Mouse (Mus musculus) ES-Bruce4 (cell line): ENCODE results near the gene Sorl1. TPM values are rescaled to one million over a fixed set of nuclear protein-coding genes. Genes with fewer than 3 reads are reported as not detected.

Experiments used
- H3K27ac ChIP-seq: 2 replicates; pipeline ENCODE4 v1.5.1; 2012; ENCODE audit warnings: low read length, inconsistent platforms; ENCODE audit not compliant: insufficient read depth
- H3K27me3 ChIP-seq: 2 replicates; pipeline ENCODE4 v1.6.1; 2012; ENCODE audit warnings: mild to moderate bottlenecking, low read length, inconsistent platforms; ENCODE audit not compliant: control insufficient read depth, poor library complexity, insufficient read depth, severe bottlenecking
- H3K36me3 ChIP-seq: 2 replicates; pipeline ENCODE4 v1.6.1; 2012; ENCODE audit warnings: inconsistent platforms, mild to moderate bottlenecking, low read length, moderate library complexity; ENCODE audit not compliant: control insufficient read depth, poor library complexity, insufficient read depth, severe bottlenecking
- H3K4me1 ChIP-seq: one replicate; pipeline ENCODE4 v1.8.1; 2011; ENCODE audit warnings: low read length; ENCODE audit not compliant: control insufficient read depth, insufficient read depth
- H3K4me3 ChIP-seq: 2 replicates; pipeline ENCODE4 v1.5.1; 2011; ENCODE audit warnings: low read depth, mild to moderate bottlenecking, low read length
- H3K9ac ChIP-seq: 2 replicates; pipeline ENCODE4 v1.6.1; 2012; ENCODE audit warnings: low read depth, mild to moderate bottlenecking, inconsistent platforms; ENCODE audit not compliant: poor library complexity, severe bottlenecking
- H3K9me3 ChIP-seq: replicated peaks from 2 replicates; pipeline ENCODE4 v1.6.1; 2012; ENCODE audit warnings: mild to moderate bottlenecking, low read length, inconsistent platforms; ENCODE audit not compliant: control insufficient read depth, poor library complexity, insufficient read depth, severe bottlenecking
- CTCF ChIP-seq: IDR thresholded peaks from one replicate; pipeline ENCODE4 v1.8.1; 2011; ENCODE audit warnings: low read depth, low read length
- EP300 ChIP-seq: IDR thresholded peaks from 2 replicates; pipeline ENCODE4 v1.6.1; 2011; ENCODE audit warnings: low read depth, low read length; ENCODE audit not compliant: insufficient read depth
- POLR2A ChIP-seq: IDR thresholded peaks from one replicate; pipeline ENCODE4 v1.8.1; 2011; ENCODE audit warnings: low read length; ENCODE audit not compliant: insufficient read depth
- polyA plus RNA-seq: library from polyadenylated mRNA; stranded (reverse); fragments of >200 nt; gene quantifications from 2 replicates; pipeline ENCODE4 v1.2.4, GENCODE M21; 2011; ENCODE audit warnings: low read depth; ENCODE audit not compliant: missing spikeins, insufficient read depth, insufficient read length

Sorl1 gene
- polyA plus RNA-seq, 1 experiment, result 17.6 TPM

GRCm38 (mm10) chr9:41974661-41975060 is 149.4 kb downstream of the Sorl1 start:
- no peaks in the 10 kb centered on the region for H3K27me3 ChIP-seq
- H3K9me3 ChIP-seq, result no peaks in the 10 kb centered on the region
- no peak overlapping the region for H3K9ac ChIP-seq
- H3K36me3 ChIP-seq, result no peaks in the 10 kb centered on the region
- no peak overlapping the region for H3K27ac ChIP-seq
- no peaks in the 10 kb centered on the region for H3K4me1 ChIP-seq
- H3K4me3 ChIP-seq, result no peak overlapping the region
- TF ChIP-seq CTCF (no peak), POLR2A (no peak), EP300 (no peak)

GRCm38 (mm10) chr9:41973775-41974657 is 150.1 kb downstream of the Sorl1 start:
- H3K9me3 ChIP-seq, result no peaks in the 10 kb centered on the region
- no peaks in the 10 kb centered on the region for H3K27me3 ChIP-seq
- no peak overlapping the region for H3K27ac ChIP-seq
- TF ChIP-seq CTCF (peak; percentile 93), POLR2A (no peak)
- no peak overlapping the region for H3K9ac ChIP-seq
- H3K4me1 ChIP-seq, result no peaks in the 10 kb centered on the region
- no peaks in the 10 kb centered on the region for H3K36me3 ChIP-seq
- no peak overlapping the region for H3K4me3 ChIP-seq

GRCm38 (mm10) chr9:41969961-41970360 is 154.1 kb downstream of the Sorl1 start:
- TF ChIP-seq POLR2A, result no peak
- TF ChIP-seq CTCF, result no peak
- no peak for TF ChIP-seq EP300
- Histone ChIP-seq H3K4me1 (no peaks in the 10 kb centered on the region), H3K9ac (no peak overlapping the region)

DNA sequence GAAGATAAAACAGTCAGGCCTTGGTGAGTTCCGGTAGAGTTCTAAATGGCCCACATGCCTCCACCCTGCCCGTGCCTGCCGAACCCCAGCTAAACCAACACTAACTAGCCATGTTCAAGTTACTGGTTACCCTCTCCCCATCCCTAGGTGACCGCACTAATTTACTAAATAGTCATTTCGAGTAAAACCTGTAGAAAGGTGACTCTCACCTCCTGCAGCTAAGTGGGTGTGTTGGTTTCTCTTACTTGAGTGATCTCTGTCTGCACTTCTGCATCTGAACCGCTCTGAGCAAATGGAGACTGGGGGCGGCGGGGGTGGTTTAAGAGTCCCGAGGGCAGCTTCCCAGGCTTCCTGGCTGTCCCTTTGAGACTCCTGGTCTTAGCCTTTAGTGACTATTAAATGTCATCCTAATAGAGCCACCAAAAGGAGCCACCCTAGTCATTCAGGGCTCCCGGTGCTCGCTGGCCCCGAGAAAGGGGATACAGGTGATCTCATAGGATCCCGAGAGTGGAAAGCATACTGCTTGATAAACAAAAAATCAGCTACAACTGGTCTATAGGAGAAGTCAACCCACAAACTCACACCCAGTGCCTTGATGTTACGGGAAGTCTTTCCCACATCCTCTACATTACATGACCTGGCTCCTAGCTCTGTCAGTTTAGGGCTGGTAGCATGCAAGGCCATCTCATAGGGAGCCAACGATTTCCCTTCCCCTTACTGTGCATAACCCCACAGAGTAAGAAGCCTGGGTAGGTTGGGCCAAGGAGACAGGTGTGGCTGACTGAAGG is 155.2 kb downstream of the Sorl1 start:
- no peak for TF ChIP-seq CTCF
- no peak for TF ChIP-seq EP300
- TF ChIP-seq POLR2A, result no peak
- Histone ChIP-seq H3K4me3 (no peak overlapping the region), H3K9ac (no peak overlapping the region), H3K27ac (no peak overlapping the region), H3K9me3 (no peaks in the 10 kb centered on the region), H3K27me3 (no peaks in the 10 kb centered on the region), H3K4me1 (no peaks in the 10 kb centered on the region), H3K36me3 (no peaks in the 10 kb centered on the region)

More at GRCm38 (mm10) chr9:41969961-41970360, 154.1 kb downstream of the Sorl1 start:
- no peak overlapping the region for H3K27ac ChIP-seq
- H3K27me3 ChIP-seq, result no peaks in the 10 kb centered on the region
- no peaks in the 10 kb centered on the region for H3K36me3 ChIP-seq
- H3K4me3 ChIP-seq, result no peak overlapping the region
- no peaks in the 10 kb centered on the region for H3K9me3 ChIP-seq

- Histone ChIP-seq H3K36me3 (no peaks in the 10 kb centered on the region), H3K27ac (no peak overlapping the region)
- TF ChIP-seq CTCF (no peak), EP300 (no peak), POLR2A (no peak)
Observed at GRCm38 (mm10) chr9:41961274-41961673, 162.8 kb downstream of the Sorl1 start.

GRCm38 (mm10) chr9:41958282-41958681 is 165.8 kb downstream of the Sorl1 start:
- Histone ChIP-seq H3K4me3 (no peak overlapping the region), H3K9me3 (no peaks in the 10 kb centered on the region), H3K27ac (no peak overlapping the region), H3K4me1 (no peaks in the 10 kb centered on the region), H3K36me3 (no peaks in the 10 kb centered on the region), H3K9ac (no peak overlapping the region), H3K27me3 (no peaks in the 10 kb centered on the region; the same call in 1 of the 2 replicates)
- TF ChIP-seq CTCF (no peak), POLR2A (no peak), EP300 (no peak)

More at GRCm38 (mm10) chr9:41961274-41961673, 162.8 kb downstream of the Sorl1 start:
- no peaks in the 10 kb centered on the region; the same call in 1 of the 2 replicates for H3K27me3 ChIP-seq
- H3K4me1 ChIP-seq, result no peaks in the 10 kb centered on the region
- H3K9me3 ChIP-seq, result no peaks in the 10 kb centered on the region
- H3K9ac ChIP-seq, result no peak overlapping the region
- no peak overlapping the region for H3K4me3 ChIP-seq
